Mouse (Mus musculus) frontal cortex, adult 2 months (tissue): Measurements from ENCODE around the gene Fam72a. TPM values are rescaled to one million over a fixed set of nuclear protein-coding genes. Genes with fewer than 3 reads are reported as not detected.
A peak's percentile ranks its signal among the peaks of the same experiment; 100 is the strongest.

Experiments used
- DNase-seq, 2 experiments: peaks; one replicate each; pipeline ENCODE4 v3.0.0; 2022; ENCODE audit warnings: low spot score in 1 of 2; ENCODE audit errors: extremely low spot score in 1 of 2
- polyA plus RNA-seq: library from polyadenylated mRNA; depleted of rRNA; stranded (reverse); fragments of >200 nt; gene quantifications from 2 replicates; pipeline ENCODE4 v1.2.3, GENCODE M21; 2012; rRNA removed

Gene Fam72a
- 0.90 TPM in 2 replicates for polyA plus RNA-seq

DNA sequence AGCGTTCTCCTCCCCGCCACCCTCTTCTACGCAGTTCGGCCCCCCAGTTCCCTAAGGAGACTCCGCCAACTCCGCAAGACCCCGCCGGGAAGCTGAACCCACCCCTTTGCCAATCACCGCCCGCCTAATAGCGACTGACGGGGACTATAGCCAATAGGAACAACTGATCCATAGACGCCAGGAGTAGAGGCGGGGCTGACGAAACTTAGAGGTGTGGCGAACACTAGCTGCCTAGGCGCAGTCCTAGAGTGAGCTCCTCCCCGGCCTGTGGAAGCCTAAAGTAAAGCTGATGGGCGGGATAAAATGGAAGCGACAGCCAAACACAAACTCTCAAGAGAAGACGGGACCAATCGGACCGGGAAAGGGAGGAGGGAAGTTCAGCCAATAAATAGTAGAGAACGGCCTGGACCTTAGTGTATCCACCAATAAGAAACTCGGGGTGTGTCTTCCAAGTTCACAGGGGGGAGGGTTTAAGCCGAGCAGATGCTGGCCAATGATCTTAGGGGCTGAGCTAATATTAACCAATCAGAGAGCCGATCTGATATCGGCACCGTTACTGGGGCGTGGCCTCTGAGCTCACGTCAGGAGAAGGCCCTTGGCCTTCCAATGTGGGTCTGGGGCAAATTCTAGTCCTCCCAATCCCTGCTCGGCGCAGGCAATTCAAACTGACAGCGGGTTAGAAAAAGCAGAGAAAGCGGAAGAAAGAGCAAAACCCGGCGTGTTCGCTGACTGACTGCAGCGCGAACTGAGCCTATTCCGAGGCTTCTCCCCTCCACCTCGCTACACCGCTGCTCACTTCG lies at the start of gene Fam72a, which contains the start of gene Srgap2:
Gene Fam72a (plus strand): TSS at position 623 of the 800 bp plus-strand sequence.
Gene Srgap2 (minus strand): TSS at position 72 of the 800 bp plus-strand sequence.
- DNase-seq: peak; percentile 99 to 100

GRCm38 (mm10) chr1:131478770-131479305 lies 48.9 kb upstream of the Fam72a start:
- DNase-seq: no peak

- no peak for DNase-seq
These were observed 46.3 kb upstream of the Fam72a start for GRCm38 (mm10) chr1:131481391-131481790.

- no peak for DNase-seq
These were observed 45.5 kb upstream of the Fam72a start for GRCm38 (mm10) chr1:131482242-131482641.

DNA sequence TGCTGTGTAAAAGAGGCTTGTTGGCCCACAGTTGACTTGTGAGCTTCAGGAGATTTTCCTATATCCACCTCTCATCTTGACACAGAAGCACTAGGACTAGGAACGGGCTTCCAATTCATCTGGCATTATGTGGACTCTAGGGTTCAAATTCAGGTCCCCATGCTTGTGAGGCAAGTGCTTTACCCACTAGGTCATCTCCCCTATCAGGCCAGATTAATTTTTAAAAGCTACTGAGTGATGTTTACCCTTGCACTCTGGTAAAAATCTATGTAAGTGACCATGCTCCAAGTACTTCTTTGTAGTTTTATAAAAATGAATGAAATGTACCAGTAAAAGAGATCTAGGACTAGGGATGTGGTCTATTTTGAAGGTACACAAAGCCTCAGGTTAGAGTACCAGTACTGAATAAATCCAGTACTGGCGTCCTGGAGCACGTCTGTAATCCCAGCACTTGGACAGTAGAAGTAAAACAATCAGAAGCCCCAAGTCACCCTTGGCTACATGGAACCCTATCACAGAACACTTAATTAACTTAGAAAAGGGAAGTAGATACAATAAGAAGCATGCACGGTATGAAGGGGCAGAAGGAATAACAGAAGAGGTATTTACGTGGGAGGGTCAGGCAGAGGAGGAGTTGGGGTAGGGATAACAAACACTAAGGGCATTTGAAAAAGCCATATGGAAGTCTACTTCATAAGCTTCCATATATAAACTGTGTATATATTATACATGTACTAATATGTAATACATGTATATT lies 41.4 kb upstream of the Fam72a start:
- no peak for DNase-seq

DNA sequence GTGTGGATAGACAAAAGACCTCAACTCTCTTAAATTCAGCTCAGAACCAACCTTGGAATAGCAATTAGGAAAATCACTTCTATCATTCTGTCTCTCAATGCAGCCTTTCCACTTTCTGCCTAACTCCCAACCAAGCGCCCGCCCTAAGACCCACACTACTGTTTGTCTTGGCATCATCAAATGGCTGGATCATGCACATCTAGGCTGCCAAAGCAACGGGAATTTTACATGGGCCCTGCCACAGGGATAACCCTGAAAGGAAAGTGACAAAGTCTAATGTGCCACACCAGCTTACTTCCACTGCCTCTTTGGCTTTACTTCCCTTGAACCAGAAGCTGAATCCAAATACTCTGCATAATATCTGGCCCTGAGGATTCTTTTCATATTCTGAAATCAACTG lies 38.4 kb upstream of the Fam72a start:
- DNase-seq: no peak

DNA sequence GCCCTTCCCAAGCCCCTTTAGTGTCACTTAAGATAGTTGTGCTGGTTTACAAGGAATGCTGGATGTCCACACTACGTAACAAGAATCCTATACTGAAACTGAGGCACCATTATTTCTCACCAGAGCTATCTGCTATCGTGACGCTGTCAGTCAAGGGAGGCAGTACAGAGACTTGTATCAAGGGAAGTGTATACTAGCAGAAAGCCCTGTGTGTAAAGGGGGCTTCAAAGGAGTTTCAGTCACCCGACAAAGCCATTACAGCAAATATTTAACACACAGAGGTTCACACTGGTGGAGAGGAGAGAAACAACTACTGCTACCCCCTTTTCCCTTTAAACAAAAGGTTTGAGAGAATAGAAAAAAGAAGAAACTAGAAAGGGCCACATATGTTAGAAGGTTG lies 36.1 kb upstream of the Fam72a start:
- DNase-seq: no peak

DNA sequence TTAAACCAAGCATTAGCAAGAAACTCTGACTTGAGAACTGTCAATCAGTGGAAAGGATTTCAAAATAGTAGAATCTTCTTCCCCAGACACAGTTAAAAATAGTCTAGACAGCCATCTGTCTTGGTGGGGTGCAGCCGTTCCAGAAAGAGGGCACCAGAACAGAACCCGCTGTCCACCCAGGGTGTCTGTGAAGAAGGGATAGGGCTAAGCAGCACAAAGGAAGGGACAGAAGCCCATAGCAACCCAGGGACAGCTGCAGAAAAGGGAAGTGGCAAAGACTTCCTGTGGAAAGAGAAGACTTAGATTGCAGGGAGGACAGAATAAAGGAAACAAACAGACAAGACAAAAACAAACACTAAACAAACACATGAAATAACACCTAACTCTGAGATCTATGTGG lies 35.3 kb upstream of the Fam72a start:
- no peak for DNase-seq

GRCm38 (mm10) chr1:131493966-131494898 lies 33.5 kb upstream of the Fam72a start:
- peak in 1 of 2 experiments; percentile 40 for DNase-seq

GRCm38 (mm10) chr1:131498231-131498630 lies 29.5 kb upstream of the Fam72a start:
- DNase-seq: no peak

DNA sequence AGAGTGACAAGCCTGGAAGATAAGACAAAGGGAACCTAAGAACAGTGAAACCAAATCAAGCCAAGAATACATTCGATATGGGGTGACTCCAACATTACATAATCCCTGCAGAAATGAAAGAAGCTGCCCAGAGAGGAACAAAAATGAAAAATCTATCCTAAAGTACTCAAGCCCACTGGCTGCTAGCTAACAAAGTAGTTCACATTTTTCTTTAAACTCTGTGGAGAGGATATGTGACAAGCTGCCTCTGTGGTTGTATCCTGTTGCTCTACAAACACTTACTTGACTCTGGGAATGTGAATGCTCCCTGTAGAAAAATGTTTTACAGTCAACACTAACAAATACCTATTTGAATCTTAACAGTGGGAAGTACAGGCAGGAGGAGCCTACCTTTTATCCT lies 26.0 kb upstream of the Fam72a start:
- DNase-seq: no peak

- DNase-seq: no peak
These were observed 16.6 kb upstream of the Fam72a start for GRCm38 (mm10) chr1:131511131-131511530.

GRCm38 (mm10) chr1:131511661-131512500 lies 15.8 kb upstream of the Fam72a start:
- no peak for DNase-seq

- no peak for DNase-seq
These were observed 14.6 kb upstream of the Fam72a start for GRCm38 (mm10) chr1:131513136-131513535.

DNA sequence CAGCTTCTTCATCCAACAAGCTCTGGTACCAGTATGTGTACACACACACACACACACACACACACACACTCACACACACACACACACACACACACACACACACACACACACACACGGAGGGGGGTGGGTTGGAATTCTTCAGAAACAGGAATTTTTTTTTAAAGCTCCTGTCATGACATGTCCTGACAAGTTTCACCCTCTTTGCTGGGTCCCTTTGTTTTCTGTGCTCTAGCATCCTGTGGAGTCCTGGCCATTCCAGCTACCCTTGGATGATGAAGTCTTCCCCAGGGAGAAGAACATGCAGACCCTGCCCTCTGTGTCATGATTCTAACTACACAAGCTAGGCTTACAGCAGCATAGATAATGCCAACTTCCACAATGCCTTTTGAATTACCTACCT lies 13.5 kb upstream of the Fam72a start:
- no peak for DNase-seq

- DNase-seq: no peak
These were observed 11.1 kb upstream of the Fam72a start for GRCm38 (mm10) chr1:131516588-131516987.

DNA sequence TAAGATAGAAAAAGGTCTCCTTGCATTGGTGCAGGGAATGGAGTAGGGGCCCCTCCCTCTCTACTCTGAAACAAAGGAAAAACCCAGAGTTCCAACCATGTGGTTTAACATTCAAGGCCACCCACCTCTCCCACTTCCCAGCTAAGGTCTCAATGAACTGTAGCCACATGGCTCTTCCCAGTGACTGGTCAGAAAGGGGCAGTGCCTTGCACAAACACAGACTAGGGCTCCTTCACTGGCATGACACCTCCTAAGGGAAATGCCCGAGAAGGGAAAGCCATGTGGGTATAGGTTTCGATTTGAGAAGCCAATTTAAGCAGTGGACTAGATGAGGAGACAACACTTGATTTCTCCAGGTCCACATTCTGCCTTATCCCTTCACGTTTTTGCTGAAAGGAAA lies 3.9 kb upstream of the Fam72a start:
- DNase-seq: no peak

- peak in 1 of 2 experiments; percentile 43 for DNase-seq
These were observed 2.6 kb upstream of the Fam72a start for GRCm38 (mm10) chr1:131525101-131525585.

GRCm38 (mm10) chr1:131525586-131526271 lies 2.0 kb upstream of the Fam72a start:
- peak in 1 of 2 experiments; percentile 32 for DNase-seq
